Mouse (Mus musculus) gastrocnemius, postnatal 25 days (tissue): ENCODE measurements around the gene Cstf2. TPM values are rescaled to one million over a fixed set of nuclear protein-coding genes. Genes with fewer than 3 reads are reported as not detected.

ENCODE experiments used
- DNase-seq: peaks from one replicate; pipeline ENCODE4 v3.0.0; 2022
- long read RNA-seq, 2 experiments: library from polyadenylated mRNA; stranded (forward); transcript quantifications; one replicate each; pipeline ENCODE4 v2.0.0; 2021
- microRNA-seq, 2 experiments: library from miRNA; unstranded; fragments of <30 nt; microRNA quantifications; one replicate each; pipeline ENCODE4 v1.2.0; 2021; ENCODE audit warnings: borderline replicate concordance in 2 of 2
- total RNA-seq, 2 experiments: library from RNA; stranded (reverse); gene quantifications; 1 replicate in 1 of 2; 2 replicates in 1 of 2; pipeline ENCODE4 v1.2.3; 2021

Gene Cstf2
- total RNA-seq: 1 to 10 TPM; 7.9 to 9.6 TPM
- long read RNA-seq, experiment 1, full-length matches to known transcripts: 2 of 7 reads
- long read RNA-seq, experiment 1, partial matches to known transcripts: 2 of 7 reads
- long read RNA-seq, experiment 1, other reads (novel, unspliced or antisense): 3 of 7 reads
- long read RNA-seq, experiment 2, full-length matches to known transcripts: 7 of 12 reads
- long read RNA-seq, experiment 2, partial matches to known transcripts: 2 of 12 reads
- long read RNA-seq, experiment 2, other reads (novel, unspliced or antisense): 3 of 12 reads

GRCm38 (mm10) chrX:134058987-134059712 is at the start of gene Cstf2:
Gene Cstf2, plus strand, starts transcription at chrX:134059187.
- DNase-seq: peak; percentile 94

- no peak for DNase-seq
These were observed 40.0 kb upstream of the Cstf2 start for GRCm38 (mm10) chrX:134019005-134019404.

GRCm38 (mm10) chrX:134020664-134021063 is 38.3 kb upstream of the Cstf2 start:
- no peak for DNase-seq

- DNase-seq: no peak
These were observed 10.0 kb upstream of the Cstf2 start for GRCm38 (mm10) chrX:134048994-134049393.

GRCm38 (mm10) chrX:134056897-134057296 is 2.1 kb upstream of the Cstf2 start:
- DNase-seq: peak; percentile 34

- no peak for DNase-seq
These were observed 729 bp upstream of the Cstf2 start for GRCm38 (mm10) chrX:134058040-134058875.

- DNase-seq: no peak
These were observed 777 bp downstream of the Cstf2 start for GRCm38 (mm10) chrX:134059764-134060163.

GRCm38 (mm10) chrX:134085453-134085852 is 26.5 kb downstream of the Cstf2 start:
- no peak for DNase-seq

GRCm38 (mm10) chrX:134102641-134103040 is 43.7 kb downstream of the Cstf2 start:
- no peak for DNase-seq

- no peak for DNase-seq
These were observed 52.8 kb downstream of the Cstf2 start for GRCm38 (mm10) chrX:134111767-134112166.

GRCm38 (mm10) chrX:134116417-134116816 is 57.4 kb downstream of the Cstf2 start:
- no peak for DNase-seq

- no peak for DNase-seq
These were observed 69.6 kb downstream of the Cstf2 start for GRCm38 (mm10) chrX:134128549-134128948.

GRCm38 (mm10) chrX:134132295-134132694 is 73.3 kb downstream of the Cstf2 start:
- no peak for DNase-seq

GRCm38 (mm10) chrX:134133821-134134220 is 74.8 kb downstream of the Cstf2 start:
- no peak for DNase-seq

Small RNA genes within 50 kb of the gene (microRNA-seq; reads per million reads assigned to microRNA genes)
- gene Mir3112: 0 to 0.26 reads per million in 2 experiments

Other genes starting within 250 kb of the Cstf2 start
- gene Tnmd, start 208.2 kb upstream of the Cstf2 start, total RNA-seq: 10 to 100 TPM; 13.5 to 37.1 TPM
- gene Tspan6, start 160.8 kb upstream of the Cstf2 start, total RNA-seq: 1 to 10 TPM; 3.2 to 6.4 TPM
- 1 to 10 TPM; 3.4 to 5.5 TPM for gene Srpx2, start 150.8 kb upstream of the Cstf2 start, total RNA-seq
- under 1 TPM; 0.72 to 0.86 TPM for gene Sytl4, start 77.4 kb upstream of the Cstf2 start, total RNA-seq
- gene Xkrx, start 102.9 kb downstream of the Cstf2 start, total RNA-seq: 1 to 10 TPM in 1 of 2 experiments, under 1 TPM in 1; 0.33 to 1.1 TPM
- not detected for gene Arl13a, start 128.3 kb downstream of the Cstf2 start, total RNA-seq
- gene Nox1, start 162.8 kb downstream of the Cstf2 start, total RNA-seq: under 1 TPM in 1 of 2 experiments, not detected in 1; 0.75 TPM
- gene Trmt2b, start 217.8 kb downstream of the Cstf2 start, total RNA-seq: 10 to 100 TPM; 10.8 to 12.3 TPM
- under 1 TPM; 0.21 to 0.23 TPM for gene Tmem35a, start 236.0 kb downstream of the Cstf2 start, total RNA-seq
- gene Cenpi, start 248.9 kb downstream of the Cstf2 start, total RNA-seq: under 1 TPM; 0.33 to 0.70 TPM